In the genomic region with DNA sequence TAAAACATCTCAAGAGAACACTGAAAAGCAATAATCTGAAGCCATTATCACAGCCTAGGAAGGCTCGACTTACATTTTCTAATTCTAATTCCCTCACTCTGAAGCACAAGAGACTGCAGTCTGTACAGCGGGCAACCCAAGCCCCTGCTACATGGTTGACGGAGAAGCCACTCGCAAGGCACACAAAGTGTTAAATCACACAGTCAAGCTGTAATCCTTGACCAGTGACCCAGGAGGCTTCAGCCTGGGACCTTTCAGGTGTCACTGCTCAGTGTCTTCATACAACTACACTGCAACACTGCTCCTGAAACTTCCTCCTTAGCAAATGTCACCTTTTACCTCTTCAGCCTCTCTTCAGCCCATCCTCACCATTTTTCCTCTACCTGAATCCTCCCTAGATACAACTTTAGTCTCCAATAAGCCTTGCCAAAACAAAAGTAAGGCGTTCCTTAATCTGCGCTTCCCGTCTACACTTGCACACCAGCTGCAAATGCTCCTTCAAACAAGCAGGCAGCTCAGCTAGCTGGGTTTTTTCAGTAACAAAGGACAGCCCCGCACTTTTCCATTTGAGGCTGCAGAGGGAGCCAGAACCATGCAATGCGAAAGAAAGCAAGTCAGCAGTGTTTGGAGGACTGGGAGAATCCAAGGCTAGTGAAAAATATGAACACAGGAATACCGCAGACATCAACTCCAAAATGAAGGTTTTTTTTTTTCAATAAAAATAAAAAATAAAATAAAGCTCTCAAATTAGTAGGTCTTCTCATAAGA, we compare ENCODE assay signal across 8 mouse cellular contexts.
A peak's percentile ranks its signal among the peaks of the same experiment; 100 is the strongest.
DNase-seq lines count a peak whose midpoint lies in the region; ATAC-seq and TF ChIP-seq lines count a peak whose summit lies in the region.

No protein-coding gene starts in this region.

- TF ChIP-seq CTCF in liver, embryonic 14.5 days (IDR thresholded peaks at IDR 0.05; ENCODE audit: low read depth), result peak; percentile 64
- peak; percentile 73 for TF ChIP-seq CTCF in olfactory bulb, adult 2 months (IDR thresholded peaks at IDR 0.05; ENCODE audit: insufficient read depth, low read depth, low read length)

- H3K9me3 ChIP-seq in ES-E14 (ENCODE audit: control insufficient read depth, insufficient read depth, low read depth, low read length), result no peaks in the 10 kb centered on the region
- H3K9me3 ChIP-seq in forebrain, embryonic 14.5 days (replicated peaks; ENCODE audit: control insufficient read depth, low read length), result no peaks in the 10 kb centered on the region
- no peaks in the 10 kb centered on the region for H3K9me3 ChIP-seq in liver, embryonic 14.5 days (ENCODE audit: control insufficient read depth, low read length)

- no peak for TF ChIP-seq POLR2A in olfactory bulb, adult 2 months (IDR thresholded peaks at IDR 0.05; ENCODE audit: insufficient read depth, low read depth, low read length)

- no peak overlapping the region for H3K27ac ChIP-seq in ES-E14 (ENCODE audit: insufficient read depth, low read depth, low read length, poor library complexity, severe bottlenecking)
- H3K27ac ChIP-seq in forebrain, embryonic 14.5 days (ENCODE audit: low read depth, low read length), result no peak overlapping the region
- H3K27ac ChIP-seq in liver, embryonic 14.5 days, result no peak overlapping the region
- H3K27ac ChIP-seq in olfactory bulb, adult 2 months (ENCODE audit: insufficient read depth, low read depth, low read length), result no peak overlapping the region

- no peaks in the 10 kb centered on the region for H3K4me1 ChIP-seq in ES-E14 (ENCODE audit: control insufficient read depth in 2 of 2, insufficient read depth in 2 of 2, low read length in 2 of 2, poor library complexity in 1 of 2)
- peaks cover 25% of the 10 kb centered on the region for H3K4me1 ChIP-seq in forebrain, embryonic 14.5 days (ENCODE audit: control insufficient read depth, insufficient read depth, low read length)
- peaks cover 0 to 3% of the 10 kb centered on the region in 2 experiments; a peak in 2 of 4 replicates for H3K4me1 ChIP-seq in liver, embryonic 14.5 days (replicated peaks; ENCODE audit: control insufficient read depth in 2 of 2, insufficient read depth in 2 of 2, low read length in 1 of 2)
- peaks cover 8% of the 10 kb centered on the region for H3K4me1 ChIP-seq in olfactory bulb, adult 2 months (ENCODE audit: control insufficient read depth, insufficient read depth, low read length)

- ATAC-seq in forebrain, embryonic 14.5 days, result peak; percentile 66
- no peak for ATAC-seq in liver, embryonic 14.5 days (ENCODE audit: insufficient read depth)
- ATAC-seq in erythroid progenitor cell, adult 5-6 weeks (replicated peaks; ENCODE audit: low FRiP score, poor library complexity, severe bottlenecking), result no peak

- intact Hi-C loops in heart, postnatal 10 days (cut with DNase I), result loop anchor here (2.0 to 10.0 kb wide), 5 partner anchors 311 to 1833 kb away; partner anchors contain the start of gene Auts2

- peak; percentile 24 for DNase-seq in ES-E14 (ENCODE audit: low read depth, low spot score)
- DNase-seq in c-Kit-positive CD71-negative TER-119-negative erythroid progenitor cells, embryonic 14.5 days (ENCODE audit: low read depth), result peak; percentile 14
- peak; percentile 93 for DNase-seq in forebrain, embryonic 14.5 days (ENCODE audit: low spot score)
- DNase-seq in heart, postnatal 10 days, result peak; percentile 78 to 81
- DNase-seq in kidney, postnatal 25 days, result peak; percentile 60 to 63
- no peak for DNase-seq in liver, embryonic 14.5 days (ENCODE audit: low read depth in 3 of 3, low spot score in 3 of 3)

- no peaks in the 10 kb centered on the region for H3K36me3 ChIP-seq in ES-E14 (ENCODE audit: control insufficient read depth, insufficient read depth, low read length, poor library complexity, severe bottlenecking)
- H3K36me3 ChIP-seq in forebrain, embryonic 14.5 days (ENCODE audit: control insufficient read depth, insufficient read depth, low read length), result no peaks in the 10 kb centered on the region
- no peaks in the 10 kb centered on the region for H3K36me3 ChIP-seq in liver, embryonic 14.5 days (replicated peaks; ENCODE audit: control insufficient read depth, insufficient read depth, low read depth)

- no peak overlapping the region for H3K4me3 ChIP-seq in ES-E14 (ENCODE audit: insufficient read depth in 1 of 2, low read depth in 1 of 2, low read length in 2 of 2, poor library complexity in 1 of 2, severe bottlenecking in 1 of 2)
- H3K4me3 ChIP-seq in forebrain, embryonic 14.5 days (ENCODE audit: low read depth, low read length), result no peak overlapping the region
- H3K4me3 ChIP-seq in liver, embryonic 14.5 days (ENCODE audit: insufficient read depth in 1 of 2, low read depth in 2 of 2, low read length in 2 of 2), result no peak overlapping the region
- no peak overlapping the region for H3K4me3 ChIP-seq in olfactory bulb, adult 2 months (ENCODE audit: insufficient read depth, low read depth, low read length)

- TF ChIP-seq EP300 in liver, embryonic 14.5 days (IDR thresholded peaks at IDR 0.05; ENCODE audit: low read depth), result no peak

- in situ Hi-C loops in ES-E14 (cut with MboI; ENCODE audit: low sequenced_read_pairs in 2 of 2, unreplicated experiment in 2 of 2), result no loop called here

- WGBS in forebrain, embryonic 14.5 days, result 23% methylated on average over 10 of the region's 10 CpGs
- WGBS in liver, embryonic 14.5 days (ENCODE audit: insufficient replicate concordance), result 49% methylated on average over 10 of the region's 10 CpGs
- WGBS in olfactory bulb, adult 2 months, result 29% methylated on average over 10 of the region's 10 CpGs

- H3K4me2 ChIP-seq in forebrain, embryonic 14.5 days (ENCODE audit: low read length), result no peak overlapping the region
- H3K4me2 ChIP-seq in liver, embryonic 14.5 days (ENCODE audit: low read depth), result no peak overlapping the region

- no peak overlapping the region for H3K9ac ChIP-seq in ES-E14 (ENCODE audit: insufficient read depth, low read depth, low read length, poor library complexity, severe bottlenecking)
- H3K9ac ChIP-seq in forebrain, embryonic 14.5 days (ENCODE audit: low read length), result peak overlapping the region; percentile 42
- H3K9ac ChIP-seq in liver, embryonic 14.5 days (replicated peaks), result no peak overlapping the region

- H3K27me3 ChIP-seq in forebrain, embryonic 14.5 days (replicated peaks; ENCODE audit: control insufficient read depth, insufficient read depth, low read length), result no peaks in the 10 kb centered on the region
- no peaks in the 10 kb centered on the region for H3K27me3 ChIP-seq in liver, embryonic 14.5 days (ENCODE audit: control insufficient read depth, insufficient read depth, low read length)

TF ChIP-seq in ES-E14, 5 proteins besides CTCF, POLR2A, EP300 and RAD21:
- TF ChIP-seq CHD2 (IDR thresholded peaks at IDR 0.05; ENCODE audit: low read depth, low read length) (no peak), HCFC1 (IDR thresholded peaks at IDR 0.05; ENCODE audit: borderline replicate concordance, insufficient read depth, low read length) (no peak), ZC3H11A (IDR thresholded peaks at IDR 0.05; ENCODE audit: borderline replicate concordance, low read depth, low read length) (peak; percentile 88), ZNF384 (IDR thresholded peaks at IDR 0.05; ENCODE audit: low read depth, low read length) (no peak), MAFK (IDR thresholded peaks at IDR 0.05; ENCODE audit: insufficient read depth, low read depth, low read length) (peak; percentile 89)

Comparison
In these comparisons a context has a peak if more than half of its experiments do, and no peak if none do; other contexts are left out.
1. DNase-seq: peak in ES-E14 (single experiment), c-Kit-positive CD71-negative TER-119-negative erythroid progenitor cells, embryonic 14.5 days (single experiment), forebrain, embryonic 14.5 days (single experiment), heart, postnatal 10 days (2 of 2) and kidney, postnatal 25 days (2 of 2); none in liver, embryonic 14.5 days (0 of 3).